Mouse (Mus musculus) CH12.LX (cell line): ENCODE data around the gene Fgfr2. TPM values are rescaled to one million over a fixed set of nuclear protein-coding genes. Genes with fewer than 3 reads are reported as not detected.

Source experiments
- DNase-seq: peaks from one replicate; pipeline ENCODE4 v3.0.0-alpha.2; 2013; ENCODE audit errors: extremely low read depth
- H3K27ac ChIP-seq: 2 replicates; pipeline ENCODE4 v1.5.1; 2012; ENCODE audit warnings: low read depth, mild to moderate bottlenecking, control low read depth, moderate library complexity; ENCODE audit not compliant: insufficient read depth
- H3K27me3 ChIP-seq: replicated peaks from 2 replicates; pipeline ENCODE3; 2012; ENCODE audit warnings: inconsistent platforms
- H3K36me3 ChIP-seq, 2 experiments: replicated peaks in 1 of 2; 2 replicates each; pipeline versions ENCODE3 to v1.6.1; 2012; ENCODE audit warnings: inconsistent platforms in 1 of 2, low read length in 1 of 2, mild to moderate bottlenecking in 1 of 2, mixed read lengths in 1 of 2, moderate library complexity in 1 of 2; ENCODE audit not compliant: control insufficient read depth in 1 of 2, insufficient read depth in 1 of 2
- H3K4me1 ChIP-seq, 2 experiments: 2 replicates each; pipeline ENCODE4 v1.6.1; 2012; ENCODE audit warnings: inconsistent platforms in 1 of 2, moderate library complexity in 1 of 2; ENCODE audit not compliant: insufficient read depth in 2 of 2, control insufficient read depth in 1 of 2
- H3K4me2 ChIP-seq: 2 replicates; pipeline ENCODE4 v1.6.1; 2012; ENCODE audit warnings: low read depth, mild to moderate bottlenecking, control low read depth; ENCODE audit not compliant: poor library complexity, insufficient read depth, severe bottlenecking
- H3K4me3 ChIP-seq, 3 experiments: fragments of 150-350 bp in 1 of 3; sonication (generic) in 1 of 3; replicated peaks in 1 of 3; 2 replicates each; pipeline versions ENCODE3 to v1.5.1; 2011 to 2012; ENCODE audit warnings: low read depth in 2 of 3, low read length in 2 of 3, mild to moderate bottlenecking in 2 of 3, moderate library complexity in 2 of 3, control low read depth in 1 of 3, improper control_type of control experiment in 1 of 3, inconsistent platforms in 1 of 3, mixed read lengths in 1 of 3; ENCODE audit not compliant: poor library complexity in 1 of 3
- H3K79me2 ChIP-seq: replicated peaks from 2 replicates; pipeline ENCODE4 v1.6.1; 2012; ENCODE audit warnings: mild to moderate bottlenecking, moderate library complexity; ENCODE audit not compliant: control insufficient read depth, poor library complexity, insufficient read depth, severe bottlenecking; ENCODE audit errors: extremely low read depth
- H3K9ac ChIP-seq: 2 replicates; pipeline ENCODE4 v1.6.1; 2012; ENCODE audit warnings: low read depth, mild to moderate bottlenecking, control low read depth, moderate library complexity; ENCODE audit not compliant: insufficient read depth
- H3K9me3 ChIP-seq: replicated peaks from 2 replicates; pipeline ENCODE3; 2012; ENCODE audit warnings: low read length, inconsistent platforms, mixed read lengths
- CHD1 ChIP-seq: IDR thresholded peaks from 2 replicates; pipeline ENCODE4 v1.6.1; 2012; ENCODE audit warnings: low read depth, low read length, improper control_type of control experiment, inconsistent platforms
- CHD2 ChIP-seq: IDR thresholded peaks from 2 replicates; pipeline ENCODE4 v1.6.1; 2011; ENCODE audit warnings: low read length, improper control_type of control experiment
- CTCF ChIP-seq, 2 experiments: IDR thresholded peaks in 1 of 2; conservative IDR thresholded peaks in 1 of 2; 2 replicates each; pipeline ENCODE4 v1.5.1; 2011 to 2012; ENCODE audit warnings: low read depth in 2 of 2, low read length in 2 of 2, improper control_type of control experiment in 1 of 2, inconsistent platforms in 1 of 2, mild to moderate bottlenecking in 1 of 2, moderate library complexity in 1 of 2
- E2F4 ChIP-seq: IDR thresholded peaks from 2 replicates; pipeline ENCODE4 v1.6.1; 2011; ENCODE audit warnings: low read depth, low read length, improper control_type of control experiment; ENCODE audit not compliant: insufficient replicate concordance
- ELF1 ChIP-seq: IDR thresholded peaks from 2 replicates; pipeline ENCODE4 v1.6.1; 2014; ENCODE audit warnings: low read depth, mild to moderate bottlenecking, inconsistent platforms, low read length, improper control_type of control experiment
- ETS1 ChIP-seq: conservative IDR thresholded peaks from 2 replicates; pipeline ENCODE4 v1.6.1; 2012; ENCODE audit warnings: low read depth, mild to moderate bottlenecking, inconsistent platforms, low read length, improper control_type of control experiment, moderate library complexity
- HCFC1 ChIP-seq: IDR thresholded peaks from 2 replicates; pipeline ENCODE4 v1.6.1; 2012; ENCODE audit warnings: low read depth, mild to moderate bottlenecking, inconsistent platforms, low read length, improper control_type of control experiment
- JUND ChIP-seq: conservative IDR thresholded peaks from 2 replicates; pipeline ENCODE4 v1.6.1; 2011; ENCODE audit warnings: low read depth, low read length, improper control_type of control experiment
- KAT2A ChIP-seq: IDR thresholded peaks from 2 replicates; pipeline ENCODE4 v1.6.1; 2012; ENCODE audit warnings: low read length, improper control_type of control experiment, inconsistent platforms; ENCODE audit not compliant: insufficient replicate concordance
- MAFK ChIP-seq: IDR thresholded peaks from 2 replicates; pipeline ENCODE4 v1.6.1; 2011; ENCODE audit warnings: low read length, improper control_type of control experiment; ENCODE audit not compliant: insufficient replicate concordance
- MAZ ChIP-seq: IDR thresholded peaks from 2 replicates; pipeline ENCODE4 v1.6.1; 2012; ENCODE audit warnings: low read depth, mild to moderate bottlenecking, inconsistent platforms, low read length, improper control_type of control experiment, moderate library complexity
- MYC ChIP-seq: IDR thresholded peaks from 2 replicates; pipeline ENCODE4 v1.6.1; 2011; ENCODE audit warnings: low read depth, mild to moderate bottlenecking, improper control_type of control experiment, low read length
- NELFE ChIP-seq: IDR thresholded peaks from 2 replicates; pipeline ENCODE4 v1.6.1; 2011; ENCODE audit warnings: low read depth, low read length, improper control_type of control experiment
- PAX5 ChIP-seq: IDR thresholded peaks from 2 replicates; pipeline ENCODE4 v1.6.1; 2012; ENCODE audit warnings: low read length, inconsistent platforms, mixed read lengths
- SIN3A ChIP-seq: IDR thresholded peaks from 2 replicates; pipeline ENCODE4 v1.6.1; 2012; ENCODE audit warnings: low read length, improper control_type of control experiment, inconsistent platforms
- SMC3 ChIP-seq: IDR thresholded peaks from 2 replicates; pipeline ENCODE4 v1.6.1; 2011; ENCODE audit warnings: low read depth, low read length, improper control_type of control experiment
- TBP ChIP-seq: conservative IDR thresholded peaks from 2 replicates; pipeline ENCODE4 v1.6.1; 2011; ENCODE audit warnings: low read depth, low read length, improper control_type of control experiment
- UBTF ChIP-seq: IDR thresholded peaks from 2 replicates; pipeline ENCODE4 v1.6.1; 2012; ENCODE audit warnings: low read depth, mild to moderate bottlenecking, inconsistent platforms, low read length, improper control_type of control experiment, moderate library complexity
- USF1 ChIP-seq: IDR thresholded peaks from 2 replicates; pipeline ENCODE4 v1.6.1; 2014; ENCODE audit warnings: low read depth, mild to moderate bottlenecking, inconsistent platforms, low read length, improper control_type of control experiment
- USF2 ChIP-seq: conservative IDR thresholded peaks from 2 replicates; pipeline ENCODE4 v1.6.1; 2011; ENCODE audit warnings: low read depth, low read length, improper control_type of control experiment
- ZC3H11A ChIP-seq: IDR thresholded peaks from 2 replicates; pipeline ENCODE4 v1.6.1; 2012; ENCODE audit warnings: low read depth, mild to moderate bottlenecking, inconsistent platforms, low read length, improper control_type of control experiment
- ZMIZ1 ChIP-seq: IDR thresholded peaks from 2 replicates; pipeline ENCODE4 v1.6.1; 2012; ENCODE audit warnings: low read depth, mild to moderate bottlenecking, inconsistent platforms, low read length, improper control_type of control experiment
- ZNF384 ChIP-seq: IDR thresholded peaks from 2 replicates; pipeline ENCODE4 v1.6.1; 2012; ENCODE audit warnings: low read depth, low read length, improper control_type of control experiment, inconsistent platforms
- dilution Hi-C: fragments of 300-500 bp; cut with MboI; formaldehyde crosslinking; loops from 2 replicates; pipeline ENCODE4 v1.14.3; 2020; ENCODE audit warnings: low sequenced_read_pairs; ENCODE audit not compliant: extremely low pct_unique_long_range_greater_than_20kb, extremely low pct_ligation_motif_present
- in situ Hi-C: fragments of 300-500 bp; cut with MboI; formaldehyde crosslinking; loops from 3 replicates; pipeline ENCODE4 v1.14.3; 2019; ENCODE audit warnings: low sequenced_read_pairs, low pct_ligation_motif_present, low pct_unique_long_range_greater_than_20kb, mixed read lengths
- polyA plus RNA-seq: library from polyadenylated mRNA; unstranded; fragments of >175 nt; gene quantifications from 2 replicates; pipeline ENCODE4 v1.2.1, GENCODE M21; 2012; ENCODE audit warnings: low read depth; ENCODE audit not compliant: insufficient read length
- total RNA-seq, 2 experiments: library from RNA; depleted of rRNA; stranded (reverse); fragments of 300-350 nt in 1 of 2; fragments of >200 nt in 1 of 2; gene quantifications; 2 replicates each; pipeline ENCODE4 v1.2.3; 2012 to 2014

Fgfr2 gene
- total and polyA plus RNA-seq, 3 experiments, result not detected

- H3K4me3 ChIP-seq, result no peak overlapping the region
- dilution Hi-C loops, result no loop called here
- in situ Hi-C loops, result no loop called here
Measured at GRCm38 (mm10) chr7:131660726-131661125, 1462.4 kb downstream of the Fgfr2 start.

GRCm38 (mm10) chr7:131656017-131656416 lies 1467.1 kb downstream of the Fgfr2 start:
- Histone ChIP-seq H3K9me3 (peaks cover 8% of the 10 kb centered on the region), H3K4me3 (no peak overlapping the region), H3K9ac (no peak overlapping the region), H3K36me3 (no peaks in the 10 kb centered on the region), H3K27ac (no peak overlapping the region), H3K79me2 (no peaks in the 10 kb centered on the region), H3K4me1 (no peaks in the 10 kb centered on the region), H3K27me3 (peaks cover 85% of the 10 kb centered on the region), H3K4me2 (no peak overlapping the region)
- DNase-seq, result no peak
- dilution Hi-C loops, result no loop called here
- TF ChIP-seq ZC3H11A (no peak), USF2 (no peak), KAT2A (no peak), USF1 (no peak), CTCF (conservative IDR thresholded peaks at IDR 0.05 in 1 of 2, IDR thresholded peaks at IDR 0.05 in 1 of 2; ENCODE audit: low read depth in 2 of 2, low read length in 2 of 2) (no peak), E2F4 (no peak), UBTF (no peak), NELFE (no peak), SMC3 (no peak), ZNF384 (no peak), CHD2 (no peak)
- in situ Hi-C loops, result no loop called here

More at GRCm38 (mm10) chr7:131660726-131661125, 1462.4 kb downstream of the Fgfr2 start:
- no peak for DNase-seq
- H3K9me3 ChIP-seq, result no peaks in the 10 kb centered on the region
- H3K9ac ChIP-seq, result no peak overlapping the region
- H3K27ac ChIP-seq, result no peak overlapping the region
- H3K36me3 ChIP-seq, result no peaks in the 10 kb centered on the region
- no peak for TF ChIP-seq ZC3H11A
- no peak for TF ChIP-seq HCFC1
- no peak for TF ChIP-seq TBP
- TF ChIP-seq CHD1, result no peak
- TF ChIP-seq ETS1, result no peak
- TF ChIP-seq MYC, result no peak
- TF ChIP-seq ELF1, result no peak
- no peak for TF ChIP-seq ZMIZ1
- no peak for TF ChIP-seq SIN3A
- TF ChIP-seq KAT2A, result no peak
- TF ChIP-seq MAZ, result no peak
- no peak for TF ChIP-seq PAX5
- no peak for TF ChIP-seq NELFE
- TF ChIP-seq JUND, result no peak
- no peak for TF ChIP-seq MAFK
- H3K4me1 ChIP-seq, result no peaks in the 10 kb centered on the region
- no peak overlapping the region for H3K4me2 ChIP-seq
- no peaks in the 10 kb centered on the region for H3K79me2 ChIP-seq
- peaks cover 83% of the 10 kb centered on the region for H3K27me3 ChIP-seq
